Mouse (Mus musculus) liver, embryonic 14.5 days (tissue): Measurements from ENCODE around the gene Nr4a3. TPM values are rescaled to one million over a fixed set of nuclear protein-coding genes. Genes with fewer than 3 reads are reported as not detected.
A peak's percentile ranks its signal among the peaks of the same experiment; 100 is the strongest.

Experiments used
- ATAC-seq: fragments of 200-750 bp; cut with Nextera tagmentation; 2 replicates; pipeline ENCODE4 v1.8.0; 2017; ENCODE audit warnings: moderate number of reproducible peaks, mild to moderate bottlenecking, moderate library complexity; ENCODE audit not compliant: insufficient read depth
- DNase-seq, 3 experiments: peaks; one replicate each; pipeline ENCODE4 v3.0.0-alpha.2; 2012 to 2013; ENCODE audit warnings: low read depth in 3 of 3, low spot score in 3 of 3
- H3K27ac ChIP-seq: fragments of 300-500 bp; sonication (generic); 2 replicates; pipeline ENCODE4 v1.5.1; 2014; ENCODE audit warnings: moderate library complexity, mild to moderate bottlenecking, control low read depth, inconsistent platforms
- H3K27me3 ChIP-seq: fragments of 300-500 bp; sonication (generic); 2 replicates; pipeline ENCODE4 v1.6.1; 2014; ENCODE audit warnings: mild to moderate bottlenecking, low read length, moderate library complexity; ENCODE audit not compliant: control insufficient read depth, insufficient read depth
- H3K36me3 ChIP-seq: fragments of 300-500 bp; sonication (generic); replicated peaks from 2 replicates; pipeline ENCODE4 v1.6.1; 2014; ENCODE audit warnings: low read depth; ENCODE audit not compliant: control insufficient read depth, insufficient read depth
- H3K4me1 ChIP-seq, 2 experiments: fragments of 200-500 bp in 1 of 2; fragments of 300-500 bp in 1 of 2; sonication (generic) in 1 of 2; replicated peaks; 2 replicates each; pipeline ENCODE4 v1.6.1; 2012 to 2014; ENCODE audit warnings: antibody characterized with exemption in 1 of 2, inconsistent platforms in 1 of 2, low read length in 1 of 2; ENCODE audit not compliant: control insufficient read depth in 2 of 2, insufficient read depth in 2 of 2
- H3K4me2 ChIP-seq: fragments of 300-500 bp; sonication (generic); 2 replicates; pipeline ENCODE4 v1.6.1; 2014; ENCODE audit warnings: low read depth, mild to moderate bottlenecking, control low read depth, moderate library complexity
- H3K4me3 ChIP-seq, 2 experiments: fragments of 200-500 bp in 1 of 2; fragments of 300-500 bp in 1 of 2; sonication (generic) in 1 of 2; 2 replicates each; pipeline ENCODE4 v1.5.1; 2012 to 2014; ENCODE audit warnings: low read depth in 2 of 2, low read length in 2 of 2, mild to moderate bottlenecking in 2 of 2, control low read depth in 1 of 2, inconsistent platforms in 1 of 2, moderate library complexity in 1 of 2; ENCODE audit not compliant: insufficient read depth in 1 of 2
- H3K9ac ChIP-seq: fragments of 300-500 bp; sonication (generic); replicated peaks from 2 replicates; pipeline ENCODE4 v1.6.1; 2014; ENCODE audit warnings: mild to moderate bottlenecking, control low read depth, moderate library complexity
- H3K9me3 ChIP-seq: fragments of 300-500 bp; sonication (generic); 2 replicates; pipeline ENCODE4 v1.6.1; 2016; ENCODE audit warnings: low read length, mixed read lengths; ENCODE audit not compliant: control insufficient read depth
- CTCF ChIP-seq: IDR thresholded peaks from 2 replicates; pipeline ENCODE4 v1.5.1; 2016; ENCODE audit warnings: antibody characterized with exemption, low read depth, control low read depth
- EP300 ChIP-seq: IDR thresholded peaks from 2 replicates; pipeline ENCODE4 v1.6.1; 2016; ENCODE audit warnings: antibody characterized with exemption, low read depth
- WGBS: fragments of 180-500 bp; shearing (Covaris S2); extraction: QIAGEN DNeasy Blood & Tissue Kit; methylation state at CpG from one replicate; pipeline ENCODE4 v1.1.7; 2014; ENCODE audit not compliant: insufficient replicate concordance; 5-methylcytosine and 5-hydroxymethylcytosine counted together
- polyA plus RNA-seq, 2 experiments: library from polyadenylated mRNA; depleted of rRNA in 1 of 2; stranded (reverse) in 1 of 2; unstranded in 1 of 2; fragments of >200 nt; fragmentation: Nextera tagmentation in 1 of 2; extraction: Ambion mirVana in 1 of 2; gene quantifications; 2 replicates each; pipeline versions ENCODE4 v1.2.1 to v1.2.3; 2012 to 2014

Nr4a3 gene
- polyA plus RNA-seq, 2 experiments, result 0.01 TPM; not detected in 1

DNA sequence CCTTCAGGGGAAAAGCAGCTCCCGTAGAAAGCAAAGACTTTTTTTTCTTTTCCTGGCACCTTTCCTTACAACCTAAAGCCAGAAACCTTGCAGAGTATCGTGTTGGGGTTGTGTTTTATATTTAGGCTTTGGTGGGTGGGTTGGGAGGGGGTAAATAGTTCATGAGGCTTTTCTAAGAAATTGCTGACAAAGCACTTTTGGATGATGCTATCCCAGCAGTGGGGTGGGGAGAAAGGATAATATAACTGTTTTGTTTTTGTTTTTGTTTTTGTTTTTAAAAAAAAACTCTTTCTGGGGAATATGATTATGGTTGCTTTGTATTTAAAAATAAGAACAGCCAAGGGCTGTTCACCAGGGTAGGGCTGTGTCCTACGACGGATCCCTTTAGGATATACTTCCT is 38.5 kb downstream of the Nr4a3 start:
- Histone ChIP-seq H3K9me3 (no peaks in the 10 kb centered on the region), H3K27me3 (peaks cover 5% of the 10 kb centered on the region), H3K27ac (no peak overlapping the region), H3K9ac (no peak overlapping the region), H3K36me3 (no peaks in the 10 kb centered on the region), H3K4me3 (no peak overlapping the region), H3K4me2 (no peak overlapping the region), H3K4me1 (peaks cover 22 to 24% of the 10 kb centered on the region in 2 experiments)
- TF ChIP-seq CTCF, result no peak
- no peak for TF ChIP-seq EP300
- 76% methylated on average over 4 of the region's 4 CpGs for WGBS
- DNase-seq (no peak), ATAC-seq (no peak)

DNA sequence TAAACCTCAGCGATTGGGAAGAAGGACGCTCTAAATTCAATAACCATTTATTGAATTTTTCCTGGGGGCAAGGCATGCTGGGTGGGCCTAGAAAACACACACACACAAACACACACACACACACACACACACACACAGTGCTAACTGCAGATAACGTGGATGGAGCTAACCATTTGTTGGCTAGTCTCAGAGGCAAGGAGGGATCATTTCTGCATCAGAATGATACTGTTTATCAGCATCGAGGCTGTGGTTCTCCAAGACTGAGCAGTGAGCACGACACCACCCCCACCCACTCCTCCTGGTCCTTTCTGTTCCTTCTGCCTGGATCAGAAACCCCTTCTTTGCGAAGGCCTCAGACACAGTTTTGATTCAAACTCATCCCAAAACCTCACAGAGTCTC is 41.7 kb downstream of the Nr4a3 start:
- Histone ChIP-seq H3K27ac (peak overlapping the region; percentile 39), H3K36me3 (no peaks in the 10 kb centered on the region), H3K4me1 (peaks cover 22 to 24% of the 10 kb centered on the region in 2 experiments), H3K4me2 (peak overlapping the region; percentile 11), H3K9ac (no peak overlapping the region), H3K9me3 (no peaks in the 10 kb centered on the region), H3K4me3 (no peak overlapping the region), H3K27me3 (no peaks in the 10 kb centered on the region; the same call in 1 of the 2 replicates)
- 42% methylated on average over 6 of the region's 6 CpGs for WGBS
- ATAC-seq, result peak; percentile 98
- peak; percentile 50 to 66 (median 62) for DNase-seq
- TF ChIP-seq CTCF (no peak), EP300 (peak; percentile 86)

DNA sequence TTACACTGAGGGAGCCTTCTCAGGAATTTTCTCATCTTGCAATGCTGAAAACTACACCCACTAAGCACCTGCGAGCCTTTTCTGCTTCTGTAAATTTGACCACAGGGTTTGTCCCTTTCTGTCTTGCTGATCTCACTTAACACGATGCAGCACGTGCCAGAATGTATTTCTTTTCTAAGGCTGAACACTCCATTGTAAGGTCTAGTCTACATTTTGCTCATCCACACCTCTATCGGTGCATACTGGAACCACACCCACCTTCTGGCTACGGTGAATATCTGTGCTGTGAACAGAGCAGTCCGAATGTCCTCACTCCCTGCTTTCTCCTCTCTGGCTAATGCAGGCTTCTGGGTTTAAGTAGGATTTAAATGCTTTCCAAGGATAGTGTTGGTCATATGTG is 42.5 kb downstream of the Nr4a3 start:
- 49% methylated on average over 6 of the region's 6 CpGs for WGBS
- no peaks in the 10 kb centered on the region for H3K27me3 ChIP-seq
- peaks cover 22 to 24% of the 10 kb centered on the region in 2 experiments for H3K4me1 ChIP-seq
- no peak overlapping the region for H3K4me3 ChIP-seq
- ATAC-seq (peak; percentile 62), DNase-seq (peak; percentile 22 to 38 (median 34))
- H3K9ac ChIP-seq, result no peak overlapping the region
- H3K36me3 ChIP-seq, result no peaks in the 10 kb centered on the region
- peak overlapping the region; percentile 11 for H3K4me2 ChIP-seq
- H3K27ac ChIP-seq, result peak overlapping the region; percentile 39
- no peaks in the 10 kb centered on the region for H3K9me3 ChIP-seq
- TF ChIP-seq EP300, result no peak
- TF ChIP-seq CTCF, result peak; percentile 71

DNA sequence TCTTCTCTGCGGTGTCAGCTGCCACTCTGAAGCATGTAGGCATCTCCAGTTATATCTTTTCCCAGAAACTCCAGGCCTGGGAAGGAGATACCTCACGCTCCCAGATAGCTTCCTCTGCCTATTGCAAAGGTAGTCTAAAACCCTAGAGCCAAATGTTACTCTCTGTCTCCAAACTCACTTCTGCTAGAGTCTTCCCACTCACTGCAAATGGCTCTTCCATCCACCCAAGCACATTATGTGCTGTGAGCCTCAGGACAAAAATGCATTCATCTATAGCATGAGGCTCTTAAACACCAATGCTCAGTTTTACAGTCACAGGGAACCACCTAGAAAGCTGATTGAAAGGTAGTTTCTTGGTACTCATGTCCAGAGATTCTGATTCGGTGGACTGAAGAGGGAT is 48.3 kb downstream of the Nr4a3 start:
- Histone ChIP-seq H3K36me3 (no peaks in the 10 kb centered on the region), H3K4me1 (no peaks in the 10 kb centered on the region; a peak in 1 of 4 replicates), H3K9ac (no peak overlapping the region), H3K27me3 (no peaks in the 10 kb centered on the region), H3K27ac (no peak overlapping the region), H3K4me3 (no peak overlapping the region), H3K4me2 (no peak overlapping the region), H3K9me3 (no peaks in the 10 kb centered on the region)
- TF ChIP-seq EP300 (no peak), CTCF (no peak)
- DNase-seq (no peak), ATAC-seq (no peak)
- WGBS, result 66% methylated on average over 3 of the region's 3 CpGs

DNA sequence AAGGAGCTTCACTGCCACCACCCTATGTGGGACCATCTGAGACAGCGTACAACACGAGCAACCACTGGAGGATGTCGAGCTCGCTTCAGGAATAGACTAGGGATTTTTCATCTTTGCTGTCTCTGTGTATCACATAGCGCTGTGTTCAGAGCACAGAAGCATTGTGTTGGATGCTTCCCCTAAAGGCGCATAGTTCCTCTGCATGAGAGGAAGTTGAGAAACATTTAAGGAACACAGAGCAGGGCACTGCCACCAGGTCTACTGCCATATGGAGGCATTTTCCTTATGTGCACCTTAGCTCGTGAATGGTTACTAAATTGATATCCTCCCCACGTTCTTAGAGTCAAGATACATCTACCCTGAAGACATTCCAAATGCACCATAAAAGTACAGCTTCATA is 55.3 kb downstream of the Nr4a3 start:
- H3K27ac ChIP-seq, result no peak overlapping the region
- H3K9ac ChIP-seq, result no peak overlapping the region
- no peak for TF ChIP-seq CTCF
- TF ChIP-seq EP300, result no peak
- WGBS, result 59% methylated on average over 8 of the region's 8 CpGs
- no peak for DNase-seq
- no peaks in the 10 kb centered on the region for H3K27me3 ChIP-seq
- H3K4me1 ChIP-seq, result no peaks in the 10 kb centered on the region
- H3K4me2 ChIP-seq, result no peak overlapping the region
- H3K9me3 ChIP-seq, result no peaks in the 10 kb centered on the region
- H3K36me3 ChIP-seq, result no peaks in the 10 kb centered on the region
- H3K4me3 ChIP-seq, result no peak overlapping the region
- no peak for ATAC-seq
